Mouse (Mus musculus): ENCODE measurements around the gene Icosl. TPM values are rescaled to one million over a fixed set of nuclear protein-coding genes. Genes with fewer than 3 reads are reported as not detected.
"Not testable (repeated sequence)": the region's sequence is repeated elsewhere in the genome, so short reads cannot be mapped to it uniquely, and the experiment has no call there.

Gene Icosl
- polyA plus RNA-seq, 1 experiment, result 25.3 TPM

- DNase-seq (ENCODE audit: low read depth), result no peak
Measured at GRCm38 (mm10) chr10:78114521-78115092, 45.5 kb downstream of the Icosl start.

DNA sequence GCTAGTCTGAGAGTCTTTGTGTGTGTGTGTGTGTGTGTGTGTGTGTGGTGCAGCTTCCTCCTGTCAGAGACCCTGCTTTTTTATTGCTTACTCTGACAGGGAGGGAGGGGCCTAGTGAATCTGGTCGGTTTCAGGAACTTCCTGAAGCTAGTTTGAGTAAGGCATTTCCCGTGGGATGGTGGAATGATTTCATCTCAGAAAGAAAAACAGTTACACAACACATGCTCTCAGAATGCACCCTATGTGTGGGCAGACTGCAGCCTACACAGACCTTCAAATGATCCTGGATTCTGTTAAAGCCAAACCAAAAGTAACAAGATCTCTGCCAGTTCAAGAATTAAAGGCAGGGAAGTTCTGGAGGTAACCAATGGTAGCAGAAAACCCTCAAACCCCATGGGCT lies 46.1 kb downstream of the Icosl start:
- DNase-seq (ENCODE audit: low read depth), result no peak

DNA sequence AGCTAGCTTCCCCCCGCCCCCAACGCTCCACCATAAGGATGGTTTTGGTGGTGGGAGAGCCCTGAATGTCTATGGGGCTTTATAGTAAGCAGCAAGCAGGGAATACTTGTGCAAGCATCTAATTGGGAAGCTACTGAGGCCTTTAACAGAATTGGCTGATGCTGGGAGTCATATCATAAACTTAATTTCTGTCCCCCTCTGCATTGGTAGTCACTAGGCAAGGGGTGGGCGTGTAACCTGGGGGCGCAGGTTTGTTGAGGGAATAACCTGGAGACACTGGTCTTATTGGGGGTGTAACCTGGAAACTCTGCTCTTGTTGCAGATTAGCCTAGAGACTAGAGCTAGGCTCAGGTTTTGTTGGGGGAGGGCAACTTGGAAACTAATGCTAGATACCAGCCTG lies 50.3 kb downstream of the Icosl start:
- DNase-seq (ENCODE audit: low read depth), result no peak

- not testable (repeated sequence) for DNase-seq (ENCODE audit: low read depth)
Measured at GRCm38 (mm10) chr10:78124137-78124536, 55.0 kb downstream of the Icosl start.

GRCm38 (mm10) chr10:78125061-78125460 lies 56.0 kb downstream of the Icosl start:
- not testable (repeated sequence) for DNase-seq (ENCODE audit: low read depth)

DNA sequence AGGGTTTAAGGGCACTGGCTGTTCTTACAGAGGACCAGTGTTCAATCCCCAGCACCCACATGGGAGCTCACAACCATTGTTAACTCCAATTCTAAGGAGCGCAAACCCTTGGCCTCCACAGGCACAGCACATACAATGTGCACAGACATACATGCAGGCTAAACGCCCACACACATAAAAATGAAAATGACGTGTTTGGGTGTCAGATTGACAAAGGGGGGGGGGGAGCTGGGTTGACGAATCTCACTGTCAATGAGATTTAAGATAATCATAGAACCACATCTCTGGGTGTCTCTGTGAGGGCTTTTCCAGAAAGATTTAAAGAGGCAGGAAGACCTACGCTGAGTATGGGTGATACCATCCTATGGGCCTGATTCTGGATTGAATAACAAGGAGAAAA lies 57.2 kb downstream of the Icosl start:
- DNase-seq (ENCODE audit: low read depth), result no peak

GRCm38 (mm10) chr10:78127046-78127870 lies 58.2 kb downstream of the Icosl start:
- no peak for DNase-seq (ENCODE audit: low read depth)

DNA sequence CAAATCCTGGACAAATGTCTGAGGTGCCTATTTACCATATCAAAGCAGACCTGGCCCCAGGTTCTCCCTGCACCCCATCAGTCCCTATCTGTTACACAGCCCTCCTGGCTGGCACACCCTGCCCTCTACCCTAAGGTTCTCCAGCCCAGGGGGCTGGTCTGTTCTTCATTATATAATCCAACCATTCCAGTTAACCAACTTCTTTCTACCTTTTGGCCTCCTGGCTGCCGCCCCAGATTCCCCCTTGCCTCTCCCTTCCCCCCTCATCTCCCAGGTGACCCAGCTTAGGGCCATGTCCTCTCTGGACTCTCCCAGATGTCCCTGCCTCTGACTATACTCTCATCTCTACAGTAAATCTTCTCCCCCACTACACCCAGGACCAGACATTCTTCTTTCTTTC lies 58.8 kb downstream of the Icosl start:
- DNase-seq (ENCODE audit: low read depth), result no peak

DNA sequence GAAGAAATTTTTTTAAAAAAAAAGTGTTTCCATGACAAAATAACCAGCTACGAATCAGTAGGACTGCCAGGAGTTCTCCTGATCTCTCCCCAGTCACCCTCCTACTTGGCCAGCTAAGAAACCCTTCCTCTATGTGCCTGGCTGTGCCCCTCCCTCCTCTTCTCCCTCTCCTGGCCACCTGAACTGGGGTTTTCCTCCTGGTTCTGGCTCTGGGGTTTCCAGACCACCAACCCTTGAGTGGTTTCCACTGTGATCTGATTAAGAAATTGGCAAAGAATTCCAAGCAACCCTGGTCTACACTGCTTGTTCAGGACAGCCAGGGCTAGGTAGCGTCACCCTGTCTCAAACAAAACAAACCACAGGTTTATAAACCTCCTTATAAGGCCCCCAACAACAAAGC lies 59.5 kb downstream of the Icosl start:
- DNase-seq (ENCODE audit: low read depth), result no peak

DNA sequence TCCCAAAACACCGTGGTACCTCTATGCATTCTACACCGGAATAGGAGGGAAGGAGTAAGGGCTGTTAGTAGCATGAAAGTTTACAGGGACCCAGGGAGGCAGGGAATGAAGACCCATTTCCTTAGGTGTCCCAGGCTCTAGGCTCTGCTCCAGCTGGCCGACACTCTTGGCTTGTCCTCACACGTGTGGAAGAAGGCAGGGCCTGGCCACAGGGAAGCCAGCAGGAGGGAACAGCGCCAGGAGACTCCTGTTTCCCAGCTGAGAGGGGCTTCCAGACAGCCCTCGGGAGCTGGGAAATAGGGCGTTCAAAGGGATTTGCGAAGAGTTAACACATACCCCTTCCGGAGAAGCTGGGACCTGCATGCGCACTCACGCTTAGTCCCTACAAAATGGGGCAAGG lies 60.3 kb downstream of the Icosl start:
- no peak for DNase-seq (ENCODE audit: low read depth)

GRCm38 (mm10) chr10:78129998-78130397 lies 60.9 kb downstream of the Icosl start:
- no peak for DNase-seq (ENCODE audit: low read depth)

Other genes with a start within 250 kb of the Icosl start
- not detected in 2 replicates for gene Krtap10-4, start 242.2 kb upstream of the Icosl start, polyA plus RNA-seq (2012; rRNA removed)
- 0.11 TPM in 1 of 2 replicates, not detected in the other for gene Krtap10-10, start 233.4 kb upstream of the Icosl start, polyA plus RNA-seq (2012; rRNA removed)
- gene Gm36176, start 222.5 kb upstream of the Icosl start, polyA plus RNA-seq (2012; rRNA removed), result not detected in 2 replicates
- gene Gm10318, start 216.4 kb upstream of the Icosl start, polyA plus RNA-seq (2012; rRNA removed), result not detected in 2 replicates
- gene Gm3285, start 207.3 kb upstream of the Icosl start, polyA plus RNA-seq (2012; rRNA removed), result not detected in 2 replicates
- 6.6 and 7.8 TPM in 2 replicates for gene Lrrc3, start 166.8 kb upstream of the Icosl start, polyA plus RNA-seq (2012; rRNA removed)
- 1.1 and 2.1 TPM in 2 replicates for gene Trpm2, start 98.7 kb upstream of the Icosl start, polyA plus RNA-seq (2012; rRNA removed)
- gene 1810043G02Rik, start 90.8 kb upstream of the Icosl start, polyA plus RNA-seq (2012; rRNA removed), result 54.7 and 66.3 TPM in 2 replicates
- 115 and 175 TPM in 2 replicates for gene Pfkl, start 59.2 kb upstream of the Icosl start, polyA plus RNA-seq (2012; rRNA removed)
- 1.2 and 6.6 TPM in 2 replicates for gene Dnmt3l, start 27.4 kb upstream of the Icosl start, polyA plus RNA-seq (2012; rRNA removed)
- gene Aire, start 25.7 kb upstream of the Icosl start, polyA plus RNA-seq (2012; rRNA removed), result 0.99 and 1.00 TPM in 2 replicates
- 111 and 126 TPM in 2 replicates for gene D10Jhu81e, start 100.5 kb downstream of the Icosl start, polyA plus RNA-seq (2012; rRNA removed)
- 7.9 and 9.8 TPM in 2 replicates for gene Pwp2, start 115.8 kb downstream of the Icosl start, polyA plus RNA-seq (2012; rRNA removed)
- gene Trappc10, start 175.3 kb downstream of the Icosl start, polyA plus RNA-seq (2012; rRNA removed), result 62.3 and 76.1 TPM in 2 replicates